Mouse (Mus musculus) adipose tissue, adult 10 weeks (tissue): ENCODE data around the gene Lrrc72. TPM values are rescaled to one million over a fixed set of nuclear protein-coding genes. Genes with fewer than 3 reads are reported as not detected.

Experiments
- polyA plus RNA-seq: library from polyadenylated mRNA; stranded (reverse); fragments of 350-450 nt; fragmentation: Illumina TruSeq; extraction: RNeasy Lipid Tissue Mini Kit (QIAGEN cat#74804); gene quantifications from one replicate; pipeline ENCODE4 v1.2.3, GENCODE M21; 2014; ENCODE audit warnings: low read depth, low replicate concordance

The Lrrc72 gene
- polyA plus RNA-seq = 1.2 TPM

DNA sequence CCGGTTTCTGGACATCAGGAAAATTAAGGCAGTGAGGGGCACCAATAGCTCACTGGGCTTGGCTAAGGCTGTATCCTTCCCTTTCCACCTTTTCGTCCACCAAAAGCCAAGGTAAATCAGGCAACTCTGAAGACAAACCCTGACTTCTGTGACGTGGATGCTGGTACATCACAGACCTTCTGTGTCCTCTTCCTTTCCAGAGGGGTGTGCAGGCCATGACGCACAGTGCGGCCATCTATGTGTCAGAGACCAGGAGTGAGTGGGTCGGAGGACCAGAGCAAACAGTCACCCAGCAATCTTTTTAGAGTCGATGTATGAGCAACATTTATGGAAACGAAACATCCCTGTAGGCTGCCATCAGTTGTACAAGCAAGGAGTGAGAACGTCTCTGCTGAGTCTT, at the start of gene Lrrc72:
Gene Lrrc72, minus strand, starts transcription at position 101 of the 400 bp plus-strand sequence.

Other genes with a start within 250 kb of the Lrrc72 start
- 51.7 TPM for gene Tspan13, start 210.9 kb downstream of the Lrrc72 start, polyA plus RNA-seq
- gene Ankmy2, start 96.3 kb downstream of the Lrrc72 start, polyA plus RNA-seq = 25.1 TPM
- gene Bzw2, start 95.3 kb downstream of the Lrrc72 start, polyA plus RNA-seq = 26.6 TPM
- gene Sostdc1, start 60.7 kb upstream of the Lrrc72 start, polyA plus RNA-seq = 0.45 TPM
- 3.8 TPM for gene Ispd, start 128.1 kb upstream of the Lrrc72 start, polyA plus RNA-seq
- gene D630036H23Rik, start 128.8 kb upstream of the Lrrc72 start, polyA plus RNA-seq = 1.5 TPM